Mouse (Mus musculus) C2C12 (cell line): ENCODE results near the gene Ttc8. TPM values are rescaled to one million over a fixed set of nuclear protein-coding genes. Genes with fewer than 3 reads are reported as not detected.
A peak's percentile ranks its signal among the peaks of the same experiment; 100 is the strongest.

Source experiments
- H3K27me3 ChIP-seq: one replicate; pipeline ENCODE4 v1.6.1; 2011; ENCODE audit not compliant: control insufficient read depth, insufficient read depth, insufficient read length
- H3K36me3 ChIP-seq: one replicate; pipeline ENCODE4 v1.6.1; 2011; ENCODE audit not compliant: control insufficient read depth, insufficient read depth
- H3K4me3 ChIP-seq: one replicate; pipeline ENCODE4 v1.5.1; 2011; ENCODE audit warnings: mild to moderate bottlenecking, control low read depth; ENCODE audit not compliant: poor library complexity, insufficient read depth, severe bottlenecking
- H3K79me2 ChIP-seq: one replicate; pipeline ENCODE4 v1.6.1; 2011; ENCODE audit not compliant: control insufficient read depth, insufficient read depth
- H3K79me3 ChIP-seq: one replicate; pipeline ENCODE4 v1.6.1; 2011; ENCODE audit warnings: low read depth, control low read depth
- H3ac ChIP-seq: one replicate; pipeline ENCODE3; 2011; ENCODE audit warnings: low read depth; ENCODE audit not compliant: control insufficient read depth, insufficient read length
- CEBPB ChIP-seq: IDR thresholded peaks from one replicate; pipeline ENCODE4 v1.6.1; 2011; ENCODE audit warnings: low read depth, mild to moderate bottlenecking, control low read depth, moderate library complexity
- CTCF ChIP-seq: IDR thresholded peaks from one replicate; pipeline ENCODE4 v1.5.1; 2011; ENCODE audit not compliant: control insufficient read depth, insufficient read depth, insufficient read length
- FOSL1 ChIP-seq: IDR thresholded peaks from one replicate; pipeline ENCODE4 v1.8.0; 2011; ENCODE audit warnings: mild to moderate bottlenecking, low read length; ENCODE audit not compliant: poor library complexity, insufficient read depth, severe bottlenecking
- MAX ChIP-seq: IDR thresholded peaks from one replicate; pipeline ENCODE4 v1.6.1; 2011; ENCODE audit warnings: mild to moderate bottlenecking, control low read depth
- MYOD1 ChIP-seq: IDR thresholded peaks from one replicate; pipeline ENCODE4 v1.6.1; 2011; ENCODE audit warnings: low read depth; ENCODE audit not compliant: control insufficient read depth, insufficient read length
- MYOG ChIP-seq: IDR thresholded peaks from one replicate; pipeline ENCODE4 v1.6.1; 2011; ENCODE audit not compliant: control insufficient read depth, insufficient read length; ENCODE audit errors: extremely low read depth
- USF1 ChIP-seq: IDR thresholded peaks from one replicate; pipeline ENCODE4 v1.6.1; 2011; ENCODE audit warnings: low read depth, mild to moderate bottlenecking, control low read depth, moderate library complexity
- polyA plus RNA-seq: library from polyadenylated mRNA; unstranded; fragments of >200 nt; fragmentation: generic; extraction: Trizol; gene quantifications from one replicate; pipeline ENCODE4 v1.2.1, GENCODE M21; 2012; ENCODE audit warnings: missing spikeins

The Ttc8 gene
- polyA plus RNA-seq, 1 experiment: 10.0 TPM

DNA sequence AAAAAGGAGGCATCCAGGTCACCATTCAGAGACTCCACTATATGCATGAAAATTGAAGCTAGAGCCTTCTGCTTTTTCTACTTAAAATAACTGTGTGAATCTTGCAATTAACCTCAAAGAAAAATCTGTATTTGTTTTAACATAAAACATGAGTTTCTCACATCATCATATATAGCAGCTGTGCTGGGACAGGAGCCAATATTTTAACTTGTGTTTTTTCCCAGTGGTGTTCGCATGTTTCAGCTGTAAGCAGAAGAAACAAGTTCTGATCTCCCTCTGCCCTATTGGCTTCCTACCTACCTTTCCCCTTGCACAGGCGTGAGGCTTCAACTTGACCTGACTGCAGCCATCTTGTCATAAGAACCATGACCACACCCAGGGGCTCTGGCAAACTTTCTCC, 64.4 kb downstream of the Ttc8 start:
- H3K79me3 ChIP-seq: no peaks in the 10 kb centered on the region
- no peak overlapping the region for H3K4me3 ChIP-seq
- TF ChIP-seq USF1 (no peak), MAX (no peak), MYOD1 (no peak), CTCF (no peak), CEBPB (no peak), FOSL1 (no peak), MYOG (no peak)
- H3K36me3 ChIP-seq: peaks cover 19% of the 10 kb centered on the region
- no peaks in the 10 kb centered on the region for H3K79me2 ChIP-seq
- no peaks in the 10 kb centered on the region for H3K27me3 ChIP-seq
- no peak overlapping the region for H3ac ChIP-seq

- Histone ChIP-seq H3K27me3 (no peaks in the 10 kb centered on the region), H3ac (no peak overlapping the region), H3K79me3 (no peaks in the 10 kb centered on the region), H3K79me2 (no peaks in the 10 kb centered on the region), H3K36me3 (no peaks in the 10 kb centered on the region), H3K4me3 (no peak overlapping the region)
- TF ChIP-seq FOSL1 (no peak), CTCF (no peak), MYOD1 (no peak), CEBPB (no peak), MAX (no peak), USF1 (no peak), MYOG (no peak)
Observed at GRCm38 (mm10) chr12:98991076-98991829, 70.9 kb downstream of the Ttc8 start.

GRCm38 (mm10) chr12:98991830-98992216, 71.4 kb downstream of the Ttc8 start:
- no peaks in the 10 kb centered on the region for H3K79me2 ChIP-seq
- H3K4me3 ChIP-seq: no peak overlapping the region
- no peak overlapping the region for H3ac ChIP-seq
- TF ChIP-seq MYOG (no peak), USF1 (peak; percentile 57)
- H3K27me3 ChIP-seq: no peaks in the 10 kb centered on the region
- no peaks in the 10 kb centered on the region for H3K79me3 ChIP-seq
- H3K36me3 ChIP-seq: no peaks in the 10 kb centered on the region

DNA sequence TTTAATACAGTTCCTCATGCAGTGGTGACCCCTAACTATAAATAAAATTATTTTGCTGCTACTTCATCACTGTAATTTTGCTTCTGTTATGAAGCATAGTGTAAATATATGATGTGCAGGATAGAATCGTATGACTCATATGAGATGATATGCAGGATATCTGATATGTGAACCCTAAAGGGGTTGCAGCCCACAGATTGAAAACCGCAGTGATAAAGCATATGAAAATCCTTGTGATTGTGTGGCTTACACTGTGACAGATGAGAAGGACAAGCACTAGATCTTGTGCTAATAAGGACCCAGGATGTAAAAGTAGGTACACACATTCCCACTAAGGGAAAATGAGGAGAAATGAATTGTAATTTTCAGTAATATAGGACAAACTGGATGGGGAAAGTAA, 73.4 kb downstream of the Ttc8 start:
- Histone ChIP-seq H3K36me3 (no peaks in the 10 kb centered on the region), H3K79me2 (no peaks in the 10 kb centered on the region), H3ac (no peak overlapping the region), H3K27me3 (no peaks in the 10 kb centered on the region), H3K4me3 (no peak overlapping the region), H3K79me3 (no peaks in the 10 kb centered on the region)
- TF ChIP-seq MYOG: no peak
- peak; percentile 22 for TF ChIP-seq MYOD1
- TF ChIP-seq FOSL1: peak; percentile 60
- peak; percentile 1 for TF ChIP-seq CEBPB
- no peak for TF ChIP-seq USF1
- no peak for TF ChIP-seq MAX
- no peak for TF ChIP-seq CTCF

DNA sequence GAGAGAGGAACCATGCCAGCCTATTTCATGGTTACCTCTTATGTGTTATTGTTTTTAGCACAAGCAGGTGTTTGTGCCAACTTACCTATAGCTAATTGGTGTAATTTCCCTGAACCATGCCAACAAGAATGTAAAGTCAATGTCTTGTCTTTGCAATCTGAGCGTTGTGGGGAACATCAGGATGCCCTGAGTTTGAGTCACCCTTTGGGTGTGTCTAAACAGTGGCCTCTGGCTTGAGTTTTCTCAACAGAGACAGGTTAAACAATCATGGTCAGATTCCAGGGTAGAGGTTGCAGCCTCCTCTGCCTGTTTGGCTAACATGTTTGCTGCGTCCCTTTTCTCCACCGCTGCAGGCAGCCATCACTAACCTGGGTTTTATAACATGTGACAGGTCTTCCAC, 74.0 kb downstream of the Ttc8 start:
- Histone ChIP-seq H3K79me2 (no peaks in the 10 kb centered on the region), H3K36me3 (no peaks in the 10 kb centered on the region), H3K4me3 (no peak overlapping the region), H3K27me3 (no peaks in the 10 kb centered on the region), H3ac (no peak overlapping the region), H3K79me3 (no peaks in the 10 kb centered on the region)
- TF ChIP-seq MAX: peak; percentile 20
- peak; percentile 60 for TF ChIP-seq MYOD1
- no peak for TF ChIP-seq USF1
- no peak for TF ChIP-seq CTCF
- TF ChIP-seq MYOG: no peak
- TF ChIP-seq FOSL1: no peak
- peak; percentile 35 for TF ChIP-seq CEBPB

DNA sequence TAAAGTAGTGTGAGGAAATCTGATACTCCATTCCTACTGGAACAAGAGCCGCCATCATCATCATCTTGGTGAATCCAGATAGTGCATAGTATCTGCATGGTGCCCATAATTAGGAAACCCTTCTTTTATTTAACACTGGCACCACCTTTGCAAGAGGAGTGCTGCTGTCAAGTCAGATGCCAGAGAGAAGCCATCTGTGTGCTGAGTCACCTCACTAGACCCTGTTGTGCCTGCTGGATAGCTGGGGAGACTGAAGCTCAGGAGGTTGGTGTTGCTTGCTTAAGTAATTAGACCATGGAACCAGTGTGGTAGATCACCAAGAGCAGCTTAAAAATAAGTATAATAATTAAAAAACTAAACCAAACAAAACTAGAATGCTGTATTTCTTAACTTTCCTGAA, 75.5 kb downstream of the Ttc8 start:
- TF ChIP-seq CTCF: no peak
- no peak for TF ChIP-seq USF1
- peak; percentile 15 for TF ChIP-seq MYOD1
- Histone ChIP-seq H3ac (no peak overlapping the region), H3K79me2 (no peaks in the 10 kb centered on the region), H3K4me3 (no peak overlapping the region), H3K79me3 (no peaks in the 10 kb centered on the region), H3K27me3 (no peaks in the 10 kb centered on the region), H3K36me3 (no peaks in the 10 kb centered on the region)
